Mouse (Mus musculus) erythroid progenitor cell, adult 5-6 weeks (primary cell): Measurements from ENCODE around the gene Klhl21. TPM values are rescaled to one million over a fixed set of nuclear protein-coding genes. Genes with fewer than 3 reads are reported as not detected.

Experiments used
- ATAC-seq: replicated peaks from 2 replicates; pipeline ENCODE4 v1.8.0; 2016; ENCODE audit warnings: moderate number of reproducible peaks, mild to moderate bottlenecking, moderate TSS enrichment, inconsistent platforms; ENCODE audit not compliant: poor library complexity, low FRiP score, severe bottlenecking
- total RNA-seq, 2 experiments: library from RNA; stranded (forward) in 1 of 2; stranded (reverse) in 1 of 2; fragments of 150-400 nt in 1 of 2; fragments of 186-747, 209-891 nt in 1 of 2; gene quantifications; 2 replicates each; pipeline versions ENCODE4 v1.2.3 to v1.2.4; 2015 to 2017; ENCODE audit warnings: low replicate concordance in 2 of 2

Klhl21 gene
- total RNA-seq, 2 experiments from 2014 or later: 0.91 to 1.3 TPM

DNA sequence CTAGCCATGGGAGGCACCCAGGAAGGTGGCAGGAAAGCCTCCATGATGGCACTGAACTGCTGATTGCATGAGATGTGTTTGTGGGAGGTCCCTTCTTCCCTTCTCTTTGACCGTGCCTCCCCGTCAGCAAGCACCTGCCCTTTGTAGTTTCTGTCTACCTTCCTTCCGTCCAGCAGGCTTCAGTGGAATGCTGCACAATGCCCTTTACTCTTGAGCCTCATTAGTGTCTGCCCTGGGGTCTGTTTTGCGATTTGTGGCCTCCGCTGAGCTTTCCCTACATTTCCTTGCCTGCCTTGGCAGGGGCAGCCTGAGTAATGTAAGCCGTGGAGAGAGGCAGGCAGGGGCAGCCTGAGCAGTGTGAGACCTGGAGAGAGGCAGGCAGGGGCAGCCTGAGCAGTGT lies 36.0 kb downstream of the Klhl21 start:
- ATAC-seq: no peak

GRCm38 (mm10) chr4:152062390-152063110 lies 53.9 kb downstream of the Klhl21 start:
- no peak for ATAC-seq

GRCm38 (mm10) chr4:152067280-152067679 lies 58.7 kb downstream of the Klhl21 start:
- no peak for ATAC-seq

Other genes starting within 250 kb of the Klhl21 start
- gene Camta1, start 146.9 kb upstream of the Klhl21 start, total RNA-seq (2015; ENCODE audit: low replicate concordance): 67.5 and 120 TPM in 2 replicates
- gene Camta1, start 146.9 kb upstream of the Klhl21 start, total RNA-seq (2017; ENCODE audit: low replicate concordance): 13.5 and 41.5 TPM in 2 replicates
- gene Dnajc11, start 75.1 kb upstream of the Klhl21 start, total RNA-seq (2015; ENCODE audit: low replicate concordance): 41.9 and 46.9 TPM in 2 replicates
- 72.3 and 79.2 TPM in 2 replicates for gene Dnajc11, start 75.1 kb upstream of the Klhl21 start, total RNA-seq (2017; ENCODE audit: low replicate concordance)
- gene Thap3, start 19.8 kb upstream of the Klhl21 start, total RNA-seq (2015; ENCODE audit: low replicate concordance): 6.8 TPM in 1 of 2 replicates, not detected in the other
- gene Thap3, start 19.8 kb upstream of the Klhl21 start, total RNA-seq (2017; ENCODE audit: low replicate concordance): 4.0 TPM in 1 of 2 replicates, not detected in the other
- gene Phf13, start 12.5 kb upstream of the Klhl21 start, total RNA-seq (2015; ENCODE audit: low replicate concordance): 2.5 and 2.9 TPM in 2 replicates
- gene Phf13, start 12.5 kb upstream of the Klhl21 start, total RNA-seq (2017; ENCODE audit: low replicate concordance): 0.83 and 4.6 TPM in 2 replicates
- 5.4 TPM in 1 of 2 replicates, not detected in the other for gene Zbtb48, start 18.9 kb downstream of the Klhl21 start, total RNA-seq (2015; ENCODE audit: low replicate concordance)
- 2.7 and 4.2 TPM in 2 replicates for gene Zbtb48, start 18.9 kb downstream of the Klhl21 start, total RNA-seq (2017; ENCODE audit: low replicate concordance)
- gene Tas1r1, start 29.8 kb downstream of the Klhl21 start, total RNA-seq (2015; ENCODE audit: low replicate concordance): not detected in 2 replicates
- gene Tas1r1, start 29.8 kb downstream of the Klhl21 start, total RNA-seq (2017; ENCODE audit: low replicate concordance): not detected in 2 replicates
- 7.1 and 10.1 TPM in 2 replicates for gene Nol9, start 30.5 kb downstream of the Klhl21 start, total RNA-seq (2015; ENCODE audit: low replicate concordance)
- gene Nol9, start 30.5 kb downstream of the Klhl21 start, total RNA-seq (2017; ENCODE audit: low replicate concordance): 4.9 and 5.0 TPM in 2 replicates
- gene Plekhg5, start 63.7 kb downstream of the Klhl21 start, total RNA-seq (2015; ENCODE audit: low replicate concordance): 1.7 and 2.9 TPM in 2 replicates
- 3.5 and 5.3 TPM in 2 replicates for gene Plekhg5, start 63.7 kb downstream of the Klhl21 start, total RNA-seq (2017; ENCODE audit: low replicate concordance)
- gene Tnfrsf25, start 107.1 kb downstream of the Klhl21 start, total RNA-seq (2015; ENCODE audit: low replicate concordance): not detected in 2 replicates
- gene Tnfrsf25, start 107.1 kb downstream of the Klhl21 start, total RNA-seq (2017; ENCODE audit: low replicate concordance): 2.0 TPM in 1 of 2 replicates, not detected in the other
- gene Espn, start 143.6 kb downstream of the Klhl21 start, total RNA-seq (2015; ENCODE audit: low replicate concordance): 0.72 TPM in 1 of 2 replicates, not detected in the other
- not detected in 2 replicates for gene Espn, start 143.6 kb downstream of the Klhl21 start, total RNA-seq (2017; ENCODE audit: low replicate concordance)
- gene Hes2, start 150.1 kb downstream of the Klhl21 start, total RNA-seq (2015; ENCODE audit: low replicate concordance): not detected in 2 replicates
- gene Hes2, start 150.1 kb downstream of the Klhl21 start, total RNA-seq (2017; ENCODE audit: low replicate concordance): not detected in 2 replicates
- 15.1 and 30.2 TPM in 2 replicates for gene Acot7, start 169.3 kb downstream of the Klhl21 start, total RNA-seq (2015; ENCODE audit: low replicate concordance)
- 3.7 and 3.9 TPM in 2 replicates for gene Acot7, start 169.3 kb downstream of the Klhl21 start, total RNA-seq (2017; ENCODE audit: low replicate concordance)